Mouse (Mus musculus): ENCODE measurements around the gene Tbkbp1. TPM values are rescaled to one million over a fixed set of nuclear protein-coding genes. Genes with fewer than 3 reads are reported as not detected.

Tbkbp1 gene
- total and polyA plus RNA-seq, 3 experiments, result 11.7 to 33.5 TPM; not detected in 1

GRCm38 (mm10) chr11:97186947-97187763 lies 35.9 kb upstream of the Tbkbp1 start (continued):
- TF ChIP-seq TAL1 (IDR thresholded peaks at IDR 0.05; ENCODE audit: low read length), result no peak
- no peak for TF ChIP-seq GABPA (IDR thresholded peaks at IDR 0.05; ENCODE audit: low read depth, low read length)
- TF ChIP-seq CHD1 (IDR thresholded peaks at IDR 0.05; ENCODE audit: low read depth, low read length), result peak; percentile 43; the same call in 1 of the 2 replicates
- TF ChIP-seq CTCF (IDR thresholded peaks at IDR 0.05 in 2 of 3, conservative IDR thresholded peaks at IDR 0.05 in 1 of 3; ENCODE audit: control insufficient read depth in 1 of 3, insufficient read depth in 1 of 3, low read depth in 2 of 3, low read length in 3 of 3, poor library complexity in 1 of 3, severe bottlenecking in 1 of 3), result no peak
- TF ChIP-seq USF1 (IDR thresholded peaks at IDR 0.05; ENCODE audit: low read depth, low read length), result no peak
- peak; percentile 59 for TF ChIP-seq NELFE (IDR thresholded peaks at IDR 0.05; ENCODE audit: low read depth, low read length)
- TF ChIP-seq SIN3A (IDR thresholded peaks at IDR 0.05; ENCODE audit: low read length), result peak; percentile 92
- no peak for TF ChIP-seq USF2 (IDR thresholded peaks at IDR 0.05; ENCODE audit: borderline replicate concordance in 1 of 2, insufficient read depth in 1 of 2, low read depth in 1 of 2, low read length in 2 of 2)
- TF ChIP-seq CHD2 (IDR thresholded peaks at IDR 0.05; ENCODE audit: low read length), result peak; percentile 57
- peak; percentile 64 for TF ChIP-seq ELF1 (IDR thresholded peaks at IDR 0.05; ENCODE audit: low read depth, low read length)
- no peak for TF ChIP-seq SMC3 (IDR thresholded peaks at IDR 0.05; ENCODE audit: low read depth, low read length)

DNA sequence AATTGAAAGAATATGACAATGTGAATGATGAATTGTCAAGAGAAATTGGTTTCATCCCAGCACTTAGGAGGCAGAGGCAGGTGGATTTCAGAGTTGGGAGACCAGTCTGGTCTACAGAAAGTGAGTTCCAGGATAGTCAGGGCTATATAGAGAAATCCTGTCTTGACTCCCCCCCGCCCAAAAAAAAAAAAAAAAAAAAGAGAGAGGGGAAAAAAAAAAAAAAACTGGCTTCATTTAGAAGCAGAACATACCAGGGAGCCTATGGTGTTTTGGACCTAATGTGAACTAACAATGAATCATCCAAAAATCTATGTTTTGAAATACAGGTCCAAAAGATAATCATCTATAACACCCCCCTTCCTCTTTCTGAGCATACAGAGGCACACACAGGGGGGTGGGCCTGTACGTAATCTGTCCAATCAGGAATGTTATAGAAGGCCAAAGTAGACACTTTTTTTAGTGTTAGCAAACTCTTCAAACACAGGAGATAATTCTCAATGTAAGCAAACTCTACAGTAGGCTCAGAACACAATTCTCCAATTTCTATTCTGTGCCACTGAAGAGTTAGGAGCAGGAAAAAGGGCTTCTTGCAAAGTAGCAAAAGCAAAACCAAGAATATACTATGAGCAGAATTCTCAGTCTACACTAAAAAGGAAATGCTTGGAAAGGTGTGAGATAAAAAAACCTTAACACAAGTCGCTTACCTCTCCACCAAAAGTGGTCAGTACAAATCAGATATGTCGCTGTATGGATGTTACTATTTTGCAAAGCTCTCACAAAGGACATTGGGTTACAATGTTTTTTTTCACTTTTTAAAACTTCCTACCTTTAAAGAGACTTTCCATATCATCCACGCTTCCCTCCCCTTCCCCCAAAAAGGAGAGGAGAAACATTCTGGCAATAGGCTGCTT lies 34.7 kb upstream of the Tbkbp1 start:
- Histone ChIP-seq H3K4me1 (ENCODE audit: control insufficient read depth in 1 of 2, insufficient read depth in 2 of 2, low read length in 2 of 2) (peaks cover 5 to 19% of the 10 kb centered on the region in 2 experiments), H3K9me3 (replicated peaks; ENCODE audit: insufficient read depth, low read length) (no peaks in the 10 kb centered on the region), H3K27me3 (ENCODE audit: control insufficient read depth in 1 of 2, insufficient read depth in 2 of 2, low read length in 2 of 2) (no peaks in the 10 kb centered on the region), H3K9ac (ENCODE audit: control insufficient read depth, low read depth, low read length, poor library complexity, severe bottlenecking) (peak overlapping the region; percentile 95), H3K27ac (ENCODE audit: control insufficient read depth, low read depth, low read length) (peak overlapping the region; percentile 90), H3K79me2 (ENCODE audit: control insufficient read depth, insufficient read depth, low read length, poor library complexity) (peaks cover 60% of the 10 kb centered on the region), H3K36me3 (ENCODE audit: control insufficient read depth in 1 of 2, insufficient read depth in 2 of 2, low read length in 2 of 2) (peaks cover 41 to 60% of the 10 kb centered on the region in 2 experiments), H3K4me3 (ENCODE audit: control insufficient read depth in 1 of 2, insufficient read depth in 1 of 2, low read depth in 2 of 2, low read length in 2 of 2) (peak overlapping the region; percentile 88 to 90)
- peak; percentile 84 for DNase-seq (ENCODE audit: low read depth, low spot score)
- TF ChIP-seq ELF1 (IDR thresholded peaks at IDR 0.05; ENCODE audit: low read depth, low read length) (no peak), ZKSCAN1 (IDR thresholded peaks at IDR 0.05; ENCODE audit: low read depth, low read length) (0 out of 2 replicates have a peak, but pooled peaks have one; percentile 50), GABPA (IDR thresholded peaks at IDR 0.05; ENCODE audit: low read depth, low read length) (no peak), CHD2 (IDR thresholded peaks at IDR 0.05; ENCODE audit: low read length) (no peak), EP300 (IDR thresholded peaks at IDR 0.05; ENCODE audit: low read depth in 1 of 2, low read length in 2 of 2) (peak in 1 of 2 experiments; percentile 37; a peak in 2 of 4 replicates), ETS1 (IDR thresholded peaks at IDR 0.05; ENCODE audit: low read depth, low read length) (peak; percentile 48), KAT2A (conservative IDR thresholded peaks at IDR 0.05; ENCODE audit: low read depth, low read length) (no peak), MAZ (IDR thresholded peaks at IDR 0.05; ENCODE audit: low read depth, low read length) (no peak), NELFE (IDR thresholded peaks at IDR 0.05; ENCODE audit: low read depth, low read length) (peak; percentile 44; the same call in 1 of the 2 replicates), MAX (IDR thresholded peaks at IDR 0.05; ENCODE audit: low read length) (no peak), UBTF (IDR thresholded peaks at IDR 0.05; ENCODE audit: borderline replicate concordance, insufficient read depth, low read depth, low read length) (no peak), MXI1 (IDR thresholded peaks at IDR 0.05; ENCODE audit: low read depth, low read length) (no peak), MYB (IDR thresholded peaks at IDR 0.05; ENCODE audit: low read depth, low read length) (no peak), HCFC1 (IDR thresholded peaks at IDR 0.05; ENCODE audit: low read depth, low read length) (no peak), MYC (IDR thresholded peaks at IDR 0.05; ENCODE audit: low read depth, low read length) (0 out of 2 replicates have a peak, but pooled peaks have one; percentile 48), SMC3 (IDR thresholded peaks at IDR 0.05; ENCODE audit: low read depth, low read length) (no peak), POLR2AphosphoS2 (IDR thresholded peaks at IDR 0.05; ENCODE audit: low read length) (no peak), TBP (IDR thresholded peaks at IDR 0.05; ENCODE audit: low read depth, low read length) (peak; percentile 75), BHLHE40 (IDR thresholded peaks at IDR 0.05; ENCODE audit: borderline replicate concordance, low read depth, low read length) (no peak), CHD1 (IDR thresholded peaks at IDR 0.05; ENCODE audit: low read depth, low read length) (peak; percentile 92; the same call in 1 of the 2 replicates), RAD21 (IDR thresholded peaks at IDR 0.05; ENCODE audit: low read depth, low read length) (no peak), ZMIZ1 (IDR thresholded peaks at IDR 0.05; ENCODE audit: low read depth, low read length) (no peak), MEF2A (IDR thresholded peaks at IDR 0.05; ENCODE audit: extremely low read depth, insufficient replicate concordance, low read depth, low read length, poor library complexity, severe bottlenecking) (no peak), MAFK (IDR thresholded peaks at IDR 0.05; ENCODE audit: borderline replicate concordance, low read depth, low read length) (no peak), TCF12 (IDR thresholded peaks at IDR 0.05; ENCODE audit: low read depth, low read length) (no peak)

Measured in MEL (cell line).